Mouse (Mus musculus) lung, postnatal 10 days (tissue): ENCODE data around the gene Pex26.
A peak's percentile ranks its signal among the peaks of the same experiment; 100 is the strongest.

ENCODE experiments used
- DNase-seq: peaks from one replicate; pipeline ENCODE4 v3.0.0; 2021

Gene Pex26

GRCm38 (mm10) chr6:121183414-121184173 lies at the start of gene Pex26:
Gene Pex26, plus strand, starts transcription at chr6:121183667.
- peak; percentile 95 for DNase-seq

GRCm38 (mm10) chr6:121134249-121134648 lies 49.2 kb upstream of the Pex26 start:
- no peak for DNase-seq

GRCm38 (mm10) chr6:121134884-121135283 lies 48.6 kb upstream of the Pex26 start:
- no peak for DNase-seq

GRCm38 (mm10) chr6:121137222-121137621 lies 46.2 kb upstream of the Pex26 start:
- DNase-seq, result no peak

GRCm38 (mm10) chr6:121138338-121139040 lies 45.0 kb upstream of the Pex26 start:
- no peak for DNase-seq

GRCm38 (mm10) chr6:121139271-121139670 lies 44.2 kb upstream of the Pex26 start:
- no peak for DNase-seq

- no peak for DNase-seq
Measured at GRCm38 (mm10) chr6:121142298-121142697, 41.2 kb upstream of the Pex26 start.

- peak; percentile 26 for DNase-seq
Measured at GRCm38 (mm10) chr6:121143439-121143838, 40.0 kb upstream of the Pex26 start.

GRCm38 (mm10) chr6:121144066-121144465 lies 39.4 kb upstream of the Pex26 start:
- DNase-seq, result peak; percentile 81

- no peak for DNase-seq
Measured at GRCm38 (mm10) chr6:121145010-121145604, 38.4 kb upstream of the Pex26 start.

GRCm38 (mm10) chr6:121145906-121146305 lies 37.6 kb upstream of the Pex26 start:
- no peak for DNase-seq

GRCm38 (mm10) chr6:121146798-121147197 lies 36.7 kb upstream of the Pex26 start:
- no peak for DNase-seq

- no peak for DNase-seq
Measured at GRCm38 (mm10) chr6:121148360-121148759, 35.1 kb upstream of the Pex26 start.

GRCm38 (mm10) chr6:121149420-121149819 lies 34.0 kb upstream of the Pex26 start:
- DNase-seq, result no peak

- no peak for DNase-seq
Measured at GRCm38 (mm10) chr6:121150126-121150525, 33.3 kb upstream of the Pex26 start.

- peak; percentile 84 for DNase-seq
Measured at GRCm38 (mm10) chr6:121151732-121152131, 31.7 kb upstream of the Pex26 start.

- no peak for DNase-seq
Measured at GRCm38 (mm10) chr6:121153177-121153576, 30.3 kb upstream of the Pex26 start.

- no peak for DNase-seq
Measured at GRCm38 (mm10) chr6:121154451-121155300, 28.8 kb upstream of the Pex26 start.

GRCm38 (mm10) chr6:121156030-121156429 lies 27.4 kb upstream of the Pex26 start:
- peak; percentile 51 for DNase-seq

- no peak for DNase-seq
Measured at GRCm38 (mm10) chr6:121159616-121160015, 23.9 kb upstream of the Pex26 start.

- DNase-seq, result no peak
Measured at GRCm38 (mm10) chr6:121160126-121160525, 23.3 kb upstream of the Pex26 start.

GRCm38 (mm10) chr6:121162616-121163015 lies 20.9 kb upstream of the Pex26 start:
- DNase-seq, result no peak

GRCm38 (mm10) chr6:121166098-121166552 lies 17.3 kb upstream of the Pex26 start:
- no peak for DNase-seq
